Mouse (Mus musculus): ENCODE results near the gene Slc44a5.
"Not testable (repeated sequence)": the region's sequence is repeated elsewhere in the genome, so short reads cannot be mapped to it uniquely, and the experiment has no call there.

The Slc44a5 gene

DNA sequence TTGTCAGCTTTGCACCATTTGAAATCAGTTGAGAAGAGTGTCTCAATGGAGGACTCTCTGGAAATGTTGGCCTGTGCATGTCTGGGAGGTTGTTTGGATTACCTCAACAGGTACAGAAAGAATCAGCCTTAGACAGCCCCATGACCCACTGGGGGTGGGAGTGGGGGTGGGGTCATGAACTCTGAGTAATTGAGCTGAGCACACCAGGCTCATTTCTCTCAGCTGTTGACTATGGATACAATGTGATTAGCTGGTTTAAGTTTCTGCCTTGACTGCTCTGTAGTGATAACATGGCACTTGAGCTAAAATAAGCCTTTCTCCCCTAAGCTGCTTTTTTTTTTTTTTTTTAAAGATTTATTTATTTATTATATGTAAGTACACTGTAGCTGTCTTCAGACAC is 242.5 kb downstream of the Slc44a5 start:
- no peak for DNase-seq (ENCODE audit: low spot score in 2 of 2)

DNA sequence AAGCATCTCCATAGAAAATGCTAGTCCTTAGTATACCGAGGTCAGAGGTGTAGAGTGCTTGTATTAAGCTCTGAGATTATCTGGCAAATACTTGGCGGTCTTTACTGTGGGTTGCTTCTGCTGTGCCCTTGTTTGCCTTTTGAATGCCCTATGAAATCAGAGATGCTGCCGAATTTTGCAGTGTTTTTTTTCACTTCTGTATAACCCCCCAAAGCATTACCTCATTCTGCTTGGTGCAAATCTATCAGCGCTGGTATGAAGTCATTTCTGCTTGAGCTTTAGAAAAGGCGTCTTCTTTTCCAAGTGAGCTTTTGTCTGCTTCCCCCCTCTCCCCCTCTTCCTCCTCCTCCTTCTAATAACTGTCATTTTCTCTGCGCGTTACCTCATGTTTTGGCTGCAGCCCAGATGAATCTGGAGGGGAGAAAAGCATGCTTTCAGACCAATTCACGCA is 248.9 kb downstream of the Slc44a5 start:
- DNase-seq (ENCODE audit: low spot score in 2 of 2), result no peak

DNA sequence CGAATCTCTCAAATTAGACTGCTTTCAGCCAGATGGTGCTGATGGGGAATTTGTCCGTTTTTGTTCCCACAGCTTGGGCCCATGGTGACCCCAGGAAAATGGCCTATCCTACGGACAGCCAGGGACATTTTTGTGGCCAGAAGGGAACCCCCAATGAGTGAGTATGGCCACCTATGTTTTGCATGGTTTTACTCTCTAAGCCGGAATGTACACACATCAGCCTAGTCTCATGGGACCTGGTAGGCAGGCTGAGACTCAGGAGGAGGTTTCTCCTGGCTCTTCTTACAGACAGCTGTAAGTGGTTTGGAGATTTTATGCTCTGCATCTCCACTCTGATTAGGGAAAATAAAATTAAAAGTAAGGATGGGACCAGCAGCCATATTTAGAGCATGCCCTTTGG is 249.5 kb downstream of the Slc44a5 start:
- DNase-seq (ENCODE audit: low spot score in 2 of 2), result no peak

DNA sequence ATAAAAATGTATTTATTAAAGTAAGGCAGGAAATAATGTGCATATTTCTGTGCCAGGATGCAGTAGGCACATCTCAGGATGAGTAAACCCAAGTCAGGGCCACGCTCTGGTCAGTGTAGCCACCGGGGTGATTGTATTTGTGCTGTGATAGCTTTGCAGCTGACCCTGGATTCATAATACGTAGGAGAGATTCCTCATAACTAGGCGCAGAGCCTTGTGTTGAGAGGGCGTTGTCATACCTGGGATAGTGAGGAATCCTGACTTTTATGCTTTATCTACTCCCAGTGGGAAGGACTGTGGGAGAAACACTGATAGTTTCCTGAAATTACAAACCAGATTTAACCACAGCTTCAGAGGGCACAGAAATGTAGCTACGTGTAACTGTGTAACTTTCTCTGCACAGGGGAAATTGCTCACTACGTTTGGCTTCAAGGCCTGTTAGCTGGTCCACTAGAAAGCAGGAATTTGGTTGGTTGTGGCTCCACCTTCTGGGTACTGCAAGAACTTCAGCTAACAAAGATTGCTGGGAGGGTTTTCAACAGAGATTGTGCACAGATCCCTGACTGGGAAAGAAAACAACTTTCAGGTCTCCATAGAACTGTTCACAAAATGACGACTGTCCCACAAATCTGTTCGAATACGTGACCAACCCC is 253.0 kb downstream of the Slc44a5 start:
- DNase-seq (ENCODE audit: low spot score in 2 of 2), result peak in 1 of 2 experiments; percentile 2

DNA sequence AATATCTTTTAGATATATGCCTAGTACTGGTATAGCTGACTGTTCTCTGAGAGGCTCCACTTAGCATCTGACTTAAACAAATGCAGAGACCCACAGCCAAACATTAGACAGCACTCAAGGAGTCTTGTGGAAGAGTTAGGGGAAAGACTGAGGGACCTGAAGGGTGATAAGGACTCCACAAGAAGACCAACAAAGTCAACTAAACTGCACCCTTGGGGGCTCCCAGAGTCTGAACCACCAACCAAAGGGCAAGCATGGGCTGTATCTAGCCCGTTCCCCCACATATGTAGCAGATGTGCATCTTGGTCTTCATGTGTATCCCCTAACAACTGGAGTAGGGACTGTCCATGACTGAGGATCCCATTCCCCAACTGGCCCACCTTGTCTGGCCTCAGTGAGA is 271.7 kb downstream of the Slc44a5 start:
- no peak for DNase-seq (ENCODE audit: low spot score in 2 of 2)

DNA sequence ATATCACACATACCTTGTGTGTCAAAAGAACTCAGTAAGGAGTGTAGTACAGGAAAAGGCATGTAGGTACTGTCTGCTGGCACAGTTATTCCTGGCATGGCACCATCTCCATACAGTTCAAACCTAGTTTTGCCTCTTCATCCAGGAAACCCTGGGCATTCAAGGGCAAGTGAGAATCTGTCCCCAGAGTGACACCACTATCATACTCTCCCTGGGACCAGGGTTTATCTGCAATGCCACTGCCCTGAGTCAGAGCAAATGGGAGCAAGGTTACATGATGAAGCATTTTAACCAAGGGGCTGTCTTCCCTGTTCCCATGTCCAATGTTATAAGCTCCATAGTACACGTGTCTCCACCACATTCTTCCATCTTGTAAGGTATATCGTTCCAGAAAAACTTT is 278.2 kb downstream of the Slc44a5 start:
- DNase-seq (ENCODE audit: low spot score in 2 of 2), result no peak

DNA sequence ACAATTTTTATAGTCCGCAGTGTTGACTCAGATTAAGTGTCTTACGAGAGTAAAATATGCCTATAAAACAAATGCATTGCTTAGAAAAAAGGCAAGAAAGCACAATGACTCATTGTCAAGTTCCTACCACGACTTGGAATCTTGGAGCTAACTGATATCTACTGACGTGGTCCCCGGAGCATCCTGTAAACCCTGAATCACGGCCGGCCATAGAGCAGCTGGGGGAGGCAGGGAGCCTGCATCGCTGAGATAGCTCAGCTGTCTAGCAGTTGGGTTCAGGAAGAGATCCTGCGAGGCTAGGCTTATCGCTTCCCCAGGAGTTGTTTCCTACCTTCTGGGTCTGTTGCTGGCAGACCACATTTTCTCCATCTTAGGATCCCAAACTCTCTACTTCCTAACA is 279.0 kb downstream of the Slc44a5 start:
- DNase-seq (ENCODE audit: low spot score in 2 of 2), result no peak

DNA sequence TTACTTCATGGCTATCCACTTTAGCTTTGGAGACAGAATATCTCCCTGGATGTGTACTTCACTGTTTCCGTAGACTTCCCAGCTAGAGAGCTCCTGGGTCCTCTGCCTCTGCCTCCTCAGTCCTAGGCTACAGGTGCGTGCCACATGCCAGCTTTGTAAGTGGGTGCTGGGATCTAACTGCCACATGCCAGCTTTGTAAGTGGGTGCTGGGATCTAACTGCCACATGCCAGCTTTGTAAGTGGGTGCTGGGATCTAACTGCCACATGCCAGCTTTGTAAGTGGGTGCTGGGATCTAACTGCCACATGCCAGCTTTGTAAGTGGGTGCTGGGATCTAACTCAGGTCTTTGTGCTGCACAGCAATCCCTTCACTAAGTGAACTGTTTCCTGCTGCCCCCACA is 281.0 kb downstream of the Slc44a5 start:
- not testable (repeated sequence) for DNase-seq (ENCODE audit: low spot score in 2 of 2)

DNA sequence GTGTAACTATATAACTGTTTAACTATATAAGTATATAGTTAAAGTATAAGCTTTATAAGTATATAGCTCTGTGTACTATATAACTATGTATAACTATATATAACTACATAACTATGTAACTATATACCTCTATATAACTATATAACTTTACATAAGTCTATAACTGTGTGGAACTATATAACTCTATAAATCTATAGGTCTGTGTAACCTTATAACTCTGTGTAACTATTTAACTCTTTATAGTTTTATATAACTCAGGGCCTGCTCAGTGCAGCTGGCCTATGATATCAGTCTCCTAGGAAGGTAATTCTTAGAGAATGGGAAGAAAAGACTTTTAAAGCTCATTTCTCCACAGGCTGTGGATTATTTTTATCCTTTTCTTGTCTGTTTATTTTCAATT is 284.1 kb downstream of the Slc44a5 start:
- DNase-seq (ENCODE audit: low spot score in 2 of 2), result no peak

DNA sequence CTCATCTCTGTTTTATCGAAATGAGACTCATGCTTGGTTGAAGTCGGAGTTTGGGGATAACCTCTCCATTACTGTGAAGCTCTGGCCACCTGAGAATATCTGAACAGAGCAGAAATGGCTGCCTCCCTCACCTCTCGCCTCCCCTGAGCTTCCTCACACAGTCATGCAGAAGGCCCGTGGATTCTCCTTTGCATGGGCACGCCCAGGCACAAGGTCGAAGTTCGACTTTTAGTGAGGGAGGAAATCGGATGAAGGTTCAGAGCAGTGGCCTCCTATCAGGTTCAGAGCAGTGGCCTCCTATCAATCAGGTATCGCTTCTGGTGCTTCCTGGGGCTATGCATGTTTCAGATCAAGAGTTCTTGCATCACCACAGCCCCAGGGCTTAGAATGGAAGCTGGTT is 295.1 kb downstream of the Slc44a5 start:
- no peak for DNase-seq (ENCODE audit: low spot score in 2 of 2)

DNA sequence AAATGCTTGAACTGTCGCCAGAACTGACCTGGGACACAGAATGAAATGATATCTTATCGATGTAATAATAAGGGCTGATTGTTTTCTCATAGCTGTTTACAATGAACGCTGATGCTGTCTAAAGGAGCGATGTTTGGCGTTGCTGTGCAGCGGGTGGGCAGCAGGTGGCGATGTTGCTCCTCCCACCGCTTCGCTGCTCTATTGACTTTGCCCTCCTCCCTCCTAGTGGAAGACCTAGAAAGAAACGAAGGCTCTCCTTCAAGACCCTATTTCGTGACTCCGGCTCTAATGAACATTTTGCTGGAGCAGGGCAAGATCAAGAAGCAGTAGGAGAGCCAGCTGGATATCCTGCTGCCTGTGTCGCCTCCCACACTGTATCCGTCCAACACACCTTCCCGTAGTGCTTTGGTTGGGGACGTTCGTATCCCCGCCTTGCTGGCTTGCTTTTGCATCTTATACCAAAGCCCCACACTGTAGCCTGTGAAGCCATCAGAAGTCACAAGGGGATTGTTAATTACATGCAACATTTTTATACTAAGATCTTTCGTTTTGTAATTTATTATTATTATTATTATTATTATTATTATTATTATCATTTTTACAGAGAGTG is 296.6 kb downstream of the Slc44a5 start:
- DNase-seq (ENCODE audit: low spot score in 2 of 2), result peak; percentile 16 to 21

DNA sequence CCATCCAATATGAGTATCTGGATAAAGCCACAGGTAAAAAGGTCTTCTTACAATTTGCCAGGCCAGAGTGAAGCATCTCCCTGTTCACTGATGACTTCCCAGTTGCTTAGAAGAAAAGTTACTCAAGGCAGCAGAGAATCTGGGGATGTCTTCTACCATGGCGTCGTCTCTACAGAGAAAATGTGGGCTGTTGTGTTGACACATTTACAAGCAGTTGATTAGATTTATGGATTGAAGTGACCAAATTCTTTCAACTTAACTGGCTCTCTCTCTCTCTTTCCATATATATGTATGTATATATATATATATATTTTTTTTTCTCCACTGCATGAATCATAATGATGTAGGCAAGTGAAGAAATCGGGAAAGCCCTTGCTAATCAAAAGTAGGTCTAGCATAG is 301.4 kb downstream of the Slc44a5 start:
- no peak for DNase-seq (ENCODE audit: low spot score in 2 of 2)

DNA sequence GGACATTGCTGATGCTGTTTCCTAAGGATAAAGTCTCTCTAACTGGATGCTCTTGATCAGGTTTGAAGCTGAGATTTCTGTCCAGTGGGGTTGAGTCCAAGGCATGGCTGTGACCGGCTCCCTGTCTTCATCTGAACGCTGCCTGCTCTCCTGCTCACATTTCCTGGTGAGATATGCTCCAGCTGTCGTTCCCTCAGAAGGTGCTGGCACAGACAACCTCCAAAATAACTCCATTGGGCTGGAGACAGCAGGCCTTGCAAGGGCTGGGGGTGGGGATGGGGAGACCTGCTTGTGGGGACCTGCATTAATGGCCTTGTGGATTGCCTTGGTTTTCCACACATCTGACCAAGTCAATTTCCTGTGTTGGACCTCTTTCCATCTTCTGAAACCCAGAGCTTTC is 311.0 kb downstream of the Slc44a5 start:
- DNase-seq (ENCODE audit: low spot score in 2 of 2), result no peak

DNA sequence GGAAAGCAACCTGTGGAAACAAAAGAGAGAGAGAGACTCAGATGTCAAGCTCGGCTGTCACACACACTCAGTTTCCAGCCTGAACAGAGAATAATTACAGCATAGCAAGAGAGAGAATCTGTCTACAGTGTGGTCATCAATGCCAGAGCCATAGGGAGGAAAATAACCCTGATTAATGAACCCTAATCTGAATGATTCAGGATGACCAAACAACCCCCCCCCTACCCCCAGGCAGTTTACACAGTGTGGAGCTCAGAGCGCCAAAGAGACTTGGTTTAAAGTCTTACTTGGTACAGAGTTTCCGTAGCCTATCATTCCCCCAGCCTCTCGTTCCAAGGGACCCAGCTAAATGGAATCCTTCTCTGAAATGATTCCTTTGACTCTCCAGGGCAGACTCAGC is 312.1 kb downstream of the Slc44a5 start:
- no peak for DNase-seq (ENCODE audit: low spot score in 2 of 2)

DNA sequence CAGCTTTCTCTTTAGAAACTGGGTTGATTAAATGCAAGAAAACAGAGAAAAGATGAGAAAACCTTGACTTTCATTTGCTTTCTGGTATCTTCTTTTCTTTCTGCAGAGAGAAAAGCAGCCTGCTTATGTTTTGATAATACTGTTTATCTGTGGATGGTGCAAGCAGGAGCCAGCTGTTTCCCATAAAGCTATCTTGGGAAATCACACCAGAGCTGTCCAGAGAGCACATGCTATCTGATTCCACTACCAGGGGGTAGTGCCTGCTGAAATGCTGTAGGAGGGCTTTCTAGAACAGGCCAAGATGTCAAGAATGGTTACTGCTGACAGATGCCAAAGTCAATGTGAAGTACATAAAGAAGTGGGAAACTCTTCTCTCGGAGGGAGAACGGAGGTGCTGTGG is 314.0 kb downstream of the Slc44a5 start:
- DNase-seq (ENCODE audit: low spot score in 2 of 2), result no peak

DNA sequence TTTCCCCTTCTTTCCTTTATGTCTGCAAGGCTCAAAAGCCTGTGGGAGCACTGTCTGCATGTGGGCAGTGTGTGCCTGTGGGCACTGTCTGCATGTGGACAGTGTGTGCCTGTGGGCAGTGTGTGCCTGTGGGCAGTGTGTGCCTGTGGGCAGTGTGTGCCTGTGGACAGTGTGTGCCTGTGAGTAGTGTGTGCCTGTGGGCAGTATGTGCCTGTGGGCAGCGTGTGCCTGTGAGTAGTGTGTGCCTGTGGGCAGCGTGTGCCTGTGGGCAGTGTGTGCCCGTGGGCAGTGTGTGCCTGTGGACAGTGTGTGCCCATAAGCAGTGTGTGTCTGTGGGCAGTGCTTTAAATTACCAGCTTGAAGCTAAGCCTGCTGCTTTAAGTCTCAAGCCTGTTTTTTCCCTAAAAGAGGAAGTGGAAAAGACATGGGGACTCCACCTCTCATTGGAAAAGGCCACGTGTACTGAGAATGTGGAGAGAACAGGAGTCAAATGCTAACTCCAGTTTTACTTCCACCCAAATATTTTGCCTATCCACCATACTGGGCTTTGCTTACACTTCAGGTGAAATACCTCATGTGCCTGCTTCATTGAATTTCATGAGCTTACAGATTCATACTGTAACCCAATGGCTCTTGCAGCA is 315.3 kb downstream of the Slc44a5 start:
- no peak for DNase-seq (ENCODE audit: low spot score in 2 of 2)

DNA sequence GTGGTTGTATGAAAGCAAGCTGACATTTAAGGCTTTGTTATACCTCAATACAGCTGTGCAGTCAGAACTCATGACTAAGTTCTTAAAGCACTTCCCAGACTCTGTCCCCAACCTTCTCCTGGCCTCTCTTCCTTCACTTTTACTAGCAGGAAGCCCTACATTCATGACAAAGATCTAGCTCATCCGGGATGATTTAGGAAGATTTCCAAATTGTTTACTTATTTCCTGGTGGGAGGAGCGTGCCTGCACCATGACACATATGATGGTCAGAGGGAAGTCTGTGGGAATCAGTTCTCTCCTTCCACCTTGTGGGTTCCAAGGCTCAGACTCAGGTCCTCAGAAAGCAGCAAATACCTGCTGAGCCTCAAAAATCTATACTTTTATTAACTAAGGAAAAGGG is 317.1 kb downstream of the Slc44a5 start:
- DNase-seq (ENCODE audit: low spot score in 2 of 2), result no peak

DNA sequence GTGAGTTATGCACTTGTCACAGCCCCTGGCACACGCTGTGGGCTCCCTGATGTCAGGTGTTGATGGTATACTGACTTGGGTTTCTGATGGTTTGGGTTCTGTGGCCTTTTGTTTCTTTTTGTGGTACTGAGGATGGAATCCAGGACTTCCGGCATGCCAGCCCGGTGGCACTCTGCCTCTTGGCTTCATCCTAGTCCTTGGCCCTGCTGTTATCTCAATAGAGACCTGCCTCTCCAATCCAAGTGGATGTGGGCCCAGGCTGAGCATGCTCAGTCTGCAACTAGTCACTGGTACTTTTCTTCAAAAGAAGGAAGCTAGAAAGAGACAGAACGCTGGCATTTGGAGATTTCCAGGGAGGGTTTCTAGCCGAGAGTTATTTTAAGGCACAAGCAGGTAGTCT is 318.9 kb downstream of the Slc44a5 start:
- no peak for DNase-seq (ENCODE audit: low spot score in 2 of 2)

DNA sequence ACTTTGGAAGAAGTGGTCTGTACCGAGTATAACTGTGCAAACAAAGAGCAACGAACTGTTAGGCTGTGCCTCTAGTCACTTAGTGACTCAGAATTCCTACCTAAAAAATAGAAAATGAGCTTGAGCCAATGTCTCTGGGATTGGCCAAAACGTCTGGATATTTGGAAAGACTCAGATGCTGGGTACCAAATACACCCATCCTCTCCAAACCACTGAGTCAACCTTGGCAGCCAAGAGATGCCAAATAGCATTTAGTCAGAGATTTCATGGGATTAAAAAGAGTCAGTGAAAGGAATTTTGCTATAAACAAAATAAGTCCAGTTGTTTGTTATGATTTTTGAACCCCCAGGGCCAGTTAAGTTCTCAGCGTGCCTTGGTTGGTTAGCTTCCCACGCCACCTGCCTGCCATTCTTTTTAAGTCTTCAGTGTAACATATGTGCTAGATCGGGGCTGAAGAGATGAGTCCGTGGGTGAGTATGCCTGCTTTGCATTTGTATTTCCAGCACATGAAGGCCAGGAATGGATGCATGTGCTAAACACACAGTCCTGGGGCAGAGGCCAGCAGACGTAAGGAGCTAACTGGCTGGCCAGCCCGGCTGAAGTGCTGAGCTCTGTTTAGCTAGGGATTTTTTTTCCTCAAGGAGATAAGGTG is 320.7 kb downstream of the Slc44a5 start:
- DNase-seq (ENCODE audit: low spot score in 2 of 2), result no peak

DNA sequence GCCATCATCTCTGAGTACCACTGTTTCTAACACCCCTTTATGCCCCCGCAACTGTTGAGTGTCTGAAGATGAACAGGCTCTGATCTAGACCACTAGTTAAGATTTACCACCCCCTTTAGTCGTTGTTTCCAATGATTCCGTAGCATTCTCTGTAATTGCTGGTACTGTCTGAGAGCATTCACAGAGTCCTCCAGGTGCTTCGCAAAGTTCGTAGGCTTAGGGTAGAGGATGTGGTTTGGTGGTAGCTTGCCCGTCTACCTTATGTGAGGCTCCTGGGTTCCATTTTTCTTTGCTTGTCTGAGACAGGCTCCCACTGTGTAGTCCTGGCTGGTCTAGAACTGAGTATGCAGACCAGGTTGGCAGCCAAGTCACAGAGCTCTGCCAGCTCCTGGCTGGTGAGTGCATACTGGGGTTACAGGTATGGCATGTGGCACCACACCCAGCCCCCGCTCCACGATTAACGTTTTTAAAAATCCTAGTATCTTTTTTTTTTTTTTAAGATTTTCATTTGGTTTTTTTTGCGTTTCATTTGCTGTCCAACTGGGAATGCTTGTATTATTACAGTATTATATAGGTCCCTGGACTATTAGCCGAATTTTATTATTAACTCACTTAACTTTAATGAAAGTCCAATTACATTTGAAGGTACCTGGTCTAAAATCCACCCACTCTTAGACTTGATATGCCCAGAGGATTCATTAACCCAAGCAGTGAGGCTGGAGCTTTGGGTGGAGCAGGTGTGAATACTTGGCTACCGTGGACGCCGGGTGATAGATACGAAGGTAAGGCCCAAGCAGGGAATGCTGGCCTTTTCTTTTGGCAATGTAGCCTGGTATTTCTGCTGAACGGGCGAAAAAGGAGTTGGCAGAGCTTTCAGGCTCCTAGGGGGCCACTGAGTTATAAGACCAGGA is 321.9 kb downstream of the Slc44a5 start:
- DNase-seq (ENCODE audit: low spot score in 2 of 2), result no peak

DNA sequence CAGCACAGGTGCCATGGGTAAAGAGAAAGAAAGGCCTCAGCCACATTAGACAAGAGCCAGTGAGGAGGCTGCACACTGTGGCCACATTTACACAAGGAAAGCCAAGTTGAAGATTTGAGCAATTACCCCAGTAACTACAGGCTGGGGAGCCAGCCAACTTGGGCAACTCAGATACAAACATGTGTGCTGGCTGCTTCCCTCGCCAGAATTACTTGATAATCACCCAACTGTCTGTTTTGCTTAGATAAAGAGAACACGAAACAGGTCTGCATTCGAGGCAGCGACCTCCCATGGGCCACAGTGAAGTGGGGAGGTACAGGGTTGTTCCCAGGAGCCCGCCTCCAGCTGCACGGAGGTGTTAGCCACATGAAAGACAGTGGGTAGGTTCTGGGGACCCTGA is 324.3 kb downstream of the Slc44a5 start:
- no peak for DNase-seq (ENCODE audit: low spot score in 2 of 2)

DNA sequence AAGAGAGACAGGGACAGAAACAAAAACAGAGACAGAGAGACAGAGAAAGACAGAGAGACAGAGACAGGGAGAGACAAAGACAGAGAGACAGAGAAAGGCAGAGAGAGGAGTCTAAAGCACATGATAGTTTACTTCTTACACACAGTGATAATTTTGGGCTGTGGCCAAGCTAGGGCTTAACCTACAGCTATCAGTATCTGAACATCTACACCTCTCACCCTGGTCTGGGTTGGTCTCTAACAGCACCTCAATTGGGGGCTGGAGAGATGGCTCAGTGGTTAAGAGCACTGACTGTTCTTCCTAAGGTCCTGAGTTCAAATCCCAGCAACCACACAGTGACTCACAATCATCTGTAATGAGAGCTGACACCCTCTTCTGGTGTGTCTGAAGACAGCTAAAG is 325.3 kb downstream of the Slc44a5 start:
- no peak for DNase-seq (ENCODE audit: low spot score in 2 of 2)

Data from spleen, postnatal 14 days (tissue).